Mouse (Mus musculus) liver, embryonic 14.5 days (tissue): ENCODE measurements around the gene Tas1r2. TPM values are rescaled to one million over a fixed set of nuclear protein-coding genes. Genes with fewer than 3 reads are reported as not detected.

Experiments used
- ATAC-seq: fragments of 200-750 bp; cut with Nextera tagmentation; 2 replicates; pipeline ENCODE4 v1.8.0; 2017; ENCODE audit warnings: moderate number of reproducible peaks, mild to moderate bottlenecking, moderate library complexity; ENCODE audit not compliant: insufficient read depth
- DNase-seq, 3 experiments: peaks; one replicate each; pipeline ENCODE4 v3.0.0-alpha.2; 2012 to 2013; ENCODE audit warnings: low read depth in 3 of 3, low spot score in 3 of 3
- H3K27ac ChIP-seq: fragments of 300-500 bp; sonication (generic); 2 replicates; pipeline ENCODE4 v1.5.1; 2014; ENCODE audit warnings: moderate library complexity, mild to moderate bottlenecking, control low read depth, inconsistent platforms
- H3K27me3 ChIP-seq: fragments of 300-500 bp; sonication (generic); 2 replicates; pipeline ENCODE4 v1.6.1; 2014; ENCODE audit warnings: mild to moderate bottlenecking, low read length, moderate library complexity; ENCODE audit not compliant: control insufficient read depth, insufficient read depth
- H3K36me3 ChIP-seq: fragments of 300-500 bp; sonication (generic); replicated peaks from 2 replicates; pipeline ENCODE4 v1.6.1; 2014; ENCODE audit warnings: low read depth; ENCODE audit not compliant: control insufficient read depth, insufficient read depth
- H3K4me1 ChIP-seq, 2 experiments: fragments of 200-500 bp in 1 of 2; fragments of 300-500 bp in 1 of 2; sonication (generic) in 1 of 2; replicated peaks; 2 replicates each; pipeline ENCODE4 v1.6.1; 2012 to 2014; ENCODE audit warnings: antibody characterized with exemption in 1 of 2, inconsistent platforms in 1 of 2, low read length in 1 of 2; ENCODE audit not compliant: control insufficient read depth in 2 of 2, insufficient read depth in 2 of 2
- H3K4me2 ChIP-seq: fragments of 300-500 bp; sonication (generic); 2 replicates; pipeline ENCODE4 v1.6.1; 2014; ENCODE audit warnings: low read depth, mild to moderate bottlenecking, control low read depth, moderate library complexity
- H3K4me3 ChIP-seq, 2 experiments: fragments of 200-500 bp in 1 of 2; fragments of 300-500 bp in 1 of 2; sonication (generic) in 1 of 2; 2 replicates each; pipeline ENCODE4 v1.5.1; 2012 to 2014; ENCODE audit warnings: low read depth in 2 of 2, low read length in 2 of 2, mild to moderate bottlenecking in 2 of 2, control low read depth in 1 of 2, inconsistent platforms in 1 of 2, moderate library complexity in 1 of 2; ENCODE audit not compliant: insufficient read depth in 1 of 2
- H3K9ac ChIP-seq: fragments of 300-500 bp; sonication (generic); replicated peaks from 2 replicates; pipeline ENCODE4 v1.6.1; 2014; ENCODE audit warnings: mild to moderate bottlenecking, control low read depth, moderate library complexity
- H3K9me3 ChIP-seq: fragments of 300-500 bp; sonication (generic); 2 replicates; pipeline ENCODE4 v1.6.1; 2016; ENCODE audit warnings: low read length, mixed read lengths; ENCODE audit not compliant: control insufficient read depth
- CTCF ChIP-seq: IDR thresholded peaks from 2 replicates; pipeline ENCODE4 v1.5.1; 2016; ENCODE audit warnings: antibody characterized with exemption, low read depth, control low read depth
- EP300 ChIP-seq: IDR thresholded peaks from 2 replicates; pipeline ENCODE4 v1.6.1; 2016; ENCODE audit warnings: antibody characterized with exemption, low read depth
- WGBS: fragments of 180-500 bp; shearing (Covaris S2); extraction: QIAGEN DNeasy Blood & Tissue Kit; methylation state at CpG from one replicate; pipeline ENCODE4 v1.1.7; 2014; ENCODE audit not compliant: insufficient replicate concordance; 5-methylcytosine and 5-hydroxymethylcytosine counted together
- microRNA-seq: library from miRNA; unstranded; fragments of <30 nt; microRNA quantifications from one replicate; pipeline ENCODE4, GENCODE M21; 2016
- polyA plus RNA-seq, 2 experiments: library from polyadenylated mRNA; depleted of rRNA in 1 of 2; stranded (reverse) in 1 of 2; unstranded in 1 of 2; fragments of >200 nt; fragmentation: Nextera tagmentation in 1 of 2; extraction: Ambion mirVana in 1 of 2; gene quantifications; 2 replicates each; pipeline versions ENCODE4 v1.2.1 to v1.2.3; 2012 to 2014

Gene Tas1r2
- polyA plus RNA-seq, 2 experiments: not detected

GRCm38 (mm10) chr4:139710467-139711334 is 57.4 kb downstream of the Tas1r2 start:
- Histone ChIP-seq H3K9ac (no peak overlapping the region), H3K27ac (no peak overlapping the region), H3K4me1 (no peaks in the 10 kb centered on the region), H3K36me3 (no peaks in the 10 kb centered on the region), H3K4me2 (no peak overlapping the region), H3K27me3 (no peaks in the 10 kb centered on the region), H3K9me3 (no peaks in the 10 kb centered on the region), H3K4me3 (no peak overlapping the region)
- TF ChIP-seq CTCF (no peak), EP300 (no peak)
- ATAC-seq: no peak
- no peak for DNase-seq
- WGBS: 35% methylated on average over 25 of the region's 25 CpGs

DNA sequence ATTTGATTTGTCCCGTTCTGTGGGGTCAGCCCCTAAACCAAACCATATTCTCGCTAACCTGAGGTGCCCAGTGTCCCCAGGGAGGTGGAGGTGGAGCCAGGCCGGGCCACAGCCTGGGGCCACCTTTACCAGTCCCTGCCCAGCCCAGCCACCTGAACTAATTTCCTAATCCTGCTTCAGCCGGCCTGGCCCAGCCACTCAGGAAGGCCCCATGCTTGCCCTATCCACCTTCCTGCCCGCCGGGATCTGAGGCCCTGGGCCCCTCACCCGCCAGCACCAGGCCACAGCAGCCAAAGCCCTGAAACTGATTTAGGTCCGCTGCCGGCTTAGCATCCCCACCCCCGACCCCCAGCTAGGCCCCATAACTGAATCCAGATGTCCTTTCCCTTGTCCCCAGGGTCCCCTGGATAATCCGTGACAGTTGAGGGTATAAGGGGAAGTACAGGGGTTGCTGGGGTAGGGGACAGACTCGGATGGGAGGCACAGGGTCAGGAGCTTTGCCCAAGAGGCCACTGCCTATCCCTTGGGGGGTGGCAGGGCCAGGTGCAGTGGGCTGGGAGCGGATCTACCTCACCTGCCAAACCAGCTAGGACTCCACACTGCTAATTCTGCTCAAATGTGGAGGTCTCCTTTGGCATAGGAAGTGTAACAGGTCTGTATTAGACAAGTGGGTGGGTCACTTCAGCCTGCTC is 62.0 kb downstream of the Tas1r2 start:
- no peak for DNase-seq
- Histone ChIP-seq H3K4me1 (no peaks in the 10 kb centered on the region), H3K27ac (no peak overlapping the region), H3K36me3 (no peaks in the 10 kb centered on the region), H3K4me2 (no peak overlapping the region), H3K27me3 (no peaks in the 10 kb centered on the region), H3K9ac (no peak overlapping the region), H3K4me3 (no peak overlapping the region), H3K9me3 (no peaks in the 10 kb centered on the region)
- TF ChIP-seq EP300 (no peak), CTCF (no peak)
- ATAC-seq: no peak
- 34% methylated on average over 13 of the region's 13 CpGs for whole genome bisulfite sequencing

GRCm38 (mm10) chr4:139716477-139717169 is 63.3 kb downstream of the Tas1r2 start:
- Histone ChIP-seq H3K27me3 (no peaks in the 10 kb centered on the region), H3K9ac (no peak overlapping the region), H3K9me3 (no peaks in the 10 kb centered on the region), H3K4me1 (no peaks in the 10 kb centered on the region), H3K4me2 (no peak overlapping the region), H3K27ac (no peak overlapping the region), H3K4me3 (no peak overlapping the region), H3K36me3 (no peaks in the 10 kb centered on the region)
- ATAC-seq (no peak), DNase-seq (no peak)
- TF ChIP-seq EP300: no peak
- no peak for TF ChIP-seq CTCF
- 55% methylated on average over 10 of the region's 10 CpGs for WGBS

DNA sequence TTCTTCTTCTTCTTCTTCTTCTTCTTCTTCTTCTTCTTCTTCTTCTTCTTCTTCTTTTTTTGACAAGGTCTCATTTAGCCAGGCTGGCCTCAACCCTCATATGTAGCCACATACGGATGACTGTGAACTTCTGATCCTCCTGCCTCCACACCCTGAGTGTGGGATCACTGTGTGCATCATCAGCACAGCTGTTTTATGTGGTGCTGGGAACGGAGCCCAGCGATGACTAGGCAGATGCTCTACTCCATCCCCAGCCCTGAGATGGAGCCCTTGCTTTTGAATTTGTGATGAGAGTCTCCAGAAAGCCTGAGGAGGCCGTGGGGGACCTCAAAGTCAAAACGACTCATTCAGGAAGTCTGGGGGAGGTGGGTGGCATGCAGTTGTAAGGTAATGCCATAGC is 65.6 kb downstream of the Tas1r2 start:
- Histone ChIP-seq H3K4me3 (no peak overlapping the region), H3K4me1 (no peaks in the 10 kb centered on the region), H3K36me3 (no peaks in the 10 kb centered on the region), H3K9me3 (no peaks in the 10 kb centered on the region), H3K4me2 (no peak overlapping the region), H3K9ac (no peak overlapping the region), H3K27ac (no peak overlapping the region), H3K27me3 (no peaks in the 10 kb centered on the region)
- ATAC-seq: no peak
- TF ChIP-seq CTCF (no peak), EP300 (no peak)
- DNase-seq: no peak
- WGBS: 54% methylated on average over 5 of the region's 5 CpGs

Small RNA genes within 50 kb of the gene (microRNA-seq; reads per million reads assigned to microRNA genes)
- gene Mir7020: not detected

Other genes starting within 250 kb of the Tas1r2 start
- 1.0 and 1.4 TPM in 2 replicates for gene Iffo2, start 123.0 kb upstream of the Tas1r2 start, polyA plus RNA-seq (2012; rRNA removed)
- 0.56 and 0.71 TPM in 2 replicates for gene Iffo2, start 123.0 kb upstream of the Tas1r2 start, polyA plus RNA-seq (2014; fragmentation: Nextera tagmentation; extraction: Ambion mirVana)
- not detected in 2 replicates for gene Gm21969, start 50.4 kb upstream of the Tas1r2 start, polyA plus RNA-seq (2012; rRNA removed)
- not detected in 2 replicates for gene Gm21969, start 50.4 kb upstream of the Tas1r2 start, polyA plus RNA-seq (2014; fragmentation: Nextera tagmentation; extraction: Ambion mirVana)
- 31.1 and 31.6 TPM in 2 replicates for gene Aldh4a1, start 30.7 kb upstream of the Tas1r2 start, polyA plus RNA-seq (2012; rRNA removed)
- gene Aldh4a1, start 30.7 kb upstream of the Tas1r2 start, polyA plus RNA-seq (2014; fragmentation: Nextera tagmentation; extraction: Ambion mirVana): 29.9 and 37.1 TPM in 2 replicates
- gene Pax7, start 180.0 kb downstream of the Tas1r2 start, polyA plus RNA-seq (2012; rRNA removed): not detected in 2 replicates
- not detected in 2 replicates for gene Pax7, start 180.0 kb downstream of the Tas1r2 start, polyA plus RNA-seq (2014; fragmentation: Nextera tagmentation; extraction: Ambion mirVana)